Mouse (Mus musculus): Measurements from ENCODE around the gene Ythdf1. TPM values are rescaled to one million over a fixed set of nuclear protein-coding genes. Genes with fewer than 3 reads are reported as not detected.
A peak's percentile ranks its signal among the peaks of the same experiment; 100 is the strongest.

Gene Ythdf1
- polyA plus RNA-seq (2015; fragmentation: Nextera tagmentation; extraction: Ambion mirVana), result 24.2 and 26.8 TPM in 2 replicates

DNA sequence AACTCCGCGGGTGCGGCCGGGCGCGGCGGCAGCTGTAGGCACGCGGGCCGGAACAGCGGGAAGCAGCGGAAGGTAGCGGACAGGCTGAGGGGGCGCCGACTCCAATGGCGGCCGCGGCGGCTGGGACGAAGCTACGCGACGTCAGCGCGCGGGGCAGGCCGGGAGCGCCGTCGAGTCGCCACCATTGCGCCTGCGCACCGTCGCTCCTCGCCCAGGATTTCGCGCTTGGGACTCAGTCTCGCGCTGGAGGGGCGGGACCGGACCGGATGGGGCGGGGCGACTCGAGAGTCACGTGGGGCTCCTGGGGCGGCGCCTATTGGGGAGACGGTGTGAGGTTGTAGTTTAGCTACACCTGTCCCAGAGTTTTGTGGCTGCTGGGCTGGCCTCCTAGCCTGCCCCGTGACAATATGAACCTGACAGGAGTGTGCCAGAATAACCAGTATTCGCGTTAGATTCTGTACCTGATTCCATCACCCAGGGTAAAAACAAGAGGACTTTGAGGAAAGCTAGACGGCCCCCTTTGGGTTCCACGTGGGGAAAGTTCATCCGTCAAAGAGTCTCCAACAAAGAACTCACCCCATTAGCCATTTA is at the start of gene Ythdf1:
Gene Ythdf1 (minus strand): TSS at position 140 of the 591 bp plus-strand sequence.
- TF ChIP-seq CTCF (IDR thresholded peaks at IDR 0.05; ENCODE audit: low read depth), result no peak
- H3K27ac ChIP-seq (ENCODE audit: low read depth, low read length), result peak within 1 kb of the TSS; percentile 77

DNA sequence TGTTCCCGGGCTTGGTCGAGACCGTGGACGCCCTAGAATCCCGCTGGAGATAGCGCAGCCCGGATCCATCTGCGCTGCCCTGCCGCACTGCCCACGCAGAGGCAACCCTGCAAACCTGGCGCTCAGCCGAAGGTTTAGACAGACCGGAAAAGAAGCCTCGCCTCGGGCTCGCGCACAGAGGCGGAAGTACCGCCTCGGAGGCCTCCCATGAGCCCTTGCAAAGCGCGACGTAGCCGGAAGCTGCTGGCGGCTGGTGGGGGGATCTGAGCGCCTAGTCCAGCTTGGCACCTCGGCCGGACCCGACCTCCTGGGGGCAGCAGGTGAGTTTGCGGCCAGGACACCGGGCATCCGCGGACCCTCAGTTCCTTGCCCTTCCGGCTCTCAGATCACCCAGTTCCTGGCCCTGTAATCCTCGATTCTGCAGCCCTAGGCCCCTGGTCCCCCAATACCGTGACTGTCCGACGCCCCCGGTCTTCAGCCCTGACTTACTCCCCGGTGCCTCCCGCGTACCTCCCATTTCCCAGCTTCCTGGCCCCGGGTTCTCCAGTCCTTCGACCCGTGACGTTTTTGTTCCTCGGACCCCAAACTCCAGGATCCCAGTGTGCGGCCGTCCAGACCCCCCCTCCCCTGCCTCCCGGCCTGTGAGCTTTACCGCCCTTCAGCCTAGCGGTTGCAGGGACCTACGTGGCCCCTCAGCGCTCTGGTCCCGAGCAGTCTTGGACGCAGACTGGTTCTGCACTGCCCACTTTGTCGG is 46.4 kb upstream of the Ythdf1 start, which contains the start of gene Arfgap1:
Gene Arfgap1 (plus strand): TSS at position 216 of the 754 bp plus-strand sequence.
- peak; percentile 28; the same call in 1 of the 2 replicates for TF ChIP-seq CTCF (IDR thresholded peaks at IDR 0.05; ENCODE audit: low read depth)

More for the DNA sequence above, at the start of gene Ythdf1:
- H3K27me3 ChIP-seq (replicated peaks; ENCODE audit: control insufficient read depth, insufficient read depth, low read length), result no peaks in the 10 kb centered on the region
- no peaks in the 10 kb centered on the region for H3K9me3 ChIP-seq (ENCODE audit: control insufficient read depth)
- peaks cover 14% of the 10 kb centered on the region for H3K36me3 ChIP-seq (ENCODE audit: control insufficient read depth, insufficient read depth)
- H3K9ac ChIP-seq (ENCODE audit: low read depth, low read length), result peak within 1 kb of the TSS; percentile 94
- peak; percentile 97 for ATAC-seq
- under 1% methylated on average over 43 of the region's 56 CpGs for WGBS
- H3K4me3 ChIP-seq (ENCODE audit: low read depth, low read length), result peak within 1 kb of the TSS; percentile 81
- H3K4me1 ChIP-seq (replicated peaks; ENCODE audit: control insufficient read depth, insufficient read depth, low read length), result 0 out of 2 replicates have a peak, but pooled peaks cover 3% of the 10 kb centered on the region
- H3K4me2 ChIP-seq (replicated peaks; ENCODE audit: low read depth), result peak within 1 kb of the TSS; percentile 74

DNA sequence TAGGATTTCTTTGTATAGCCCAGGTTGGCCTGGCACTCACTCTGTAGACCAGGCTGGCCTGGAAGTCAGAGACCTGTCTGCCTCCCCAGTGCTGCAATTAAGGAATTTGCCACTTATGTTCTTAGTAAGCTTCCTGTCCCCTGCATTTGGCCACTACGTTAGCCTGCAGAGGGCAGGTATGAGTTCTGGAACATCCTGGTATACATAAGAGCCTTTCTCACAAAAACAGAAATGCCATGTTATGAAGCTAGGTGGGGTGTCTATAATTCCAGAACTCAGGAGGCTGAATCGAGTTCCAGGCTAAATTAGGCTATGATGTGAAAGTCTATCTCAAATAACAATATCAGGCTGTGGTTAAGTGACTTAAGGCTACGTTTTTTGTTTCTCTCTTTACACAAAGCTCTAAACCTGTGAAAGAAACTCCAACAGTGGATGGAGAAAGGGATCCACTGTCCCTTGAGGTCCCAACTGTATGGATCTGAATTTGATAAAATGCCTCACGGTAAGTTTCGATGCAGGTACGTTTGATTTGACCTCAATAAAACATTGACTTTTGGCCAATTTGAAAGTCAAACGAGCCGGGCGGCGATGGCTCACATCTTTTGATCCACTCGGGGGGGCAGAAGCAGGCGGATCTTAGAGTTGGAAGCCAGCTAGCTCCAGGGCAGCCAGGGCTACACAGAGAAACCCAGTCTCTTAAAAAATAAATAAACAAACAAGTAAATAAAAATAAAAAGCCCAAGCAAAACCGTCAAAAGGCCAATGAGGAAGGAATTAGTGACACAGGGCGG is 45.5 kb upstream of the Ythdf1 start:
- 0 out of 2 replicates have a peak, but pooled peaks cover 15% of the 10 kb centered on the region for H3K4me1 ChIP-seq (replicated peaks; ENCODE audit: control insufficient read depth, insufficient read depth, low read length)
- H3K27ac ChIP-seq (ENCODE audit: low read depth, low read length), result peak overlapping the region; percentile 92
- H3K36me3 ChIP-seq (ENCODE audit: control insufficient read depth, insufficient read depth), result peaks cover 18% of the 10 kb centered on the region
- H3K27me3 ChIP-seq (replicated peaks; ENCODE audit: control insufficient read depth, insufficient read depth, low read length), result no peaks in the 10 kb centered on the region
- H3K4me3 ChIP-seq (ENCODE audit: low read depth, low read length), result peak overlapping the region; percentile 86
- no peak for ATAC-seq
- 8% methylated on average over 14 of the region's 14 CpGs for WGBS
- peak; percentile 74 for TF ChIP-seq CTCF (IDR thresholded peaks at IDR 0.05; ENCODE audit: low read depth)
- H3K9me3 ChIP-seq (ENCODE audit: control insufficient read depth), result no peaks in the 10 kb centered on the region
- H3K4me2 ChIP-seq (replicated peaks; ENCODE audit: low read depth), result peak overlapping the region; percentile 87
- H3K9ac ChIP-seq (ENCODE audit: low read depth, low read length), result peak overlapping the region; percentile 97

More for the DNA sequence above, 46.4 kb upstream of the Ythdf1 start, which contains the start of gene Arfgap1:
- peak within 1 kb of the TSS; percentile 97 for H3K9ac ChIP-seq (ENCODE audit: low read depth, low read length)
- H3K27me3 ChIP-seq (replicated peaks; ENCODE audit: control insufficient read depth, insufficient read depth, low read length), result no peaks in the 10 kb centered on the region
- H3K36me3 ChIP-seq (ENCODE audit: control insufficient read depth, insufficient read depth), result peaks cover 27% of the 10 kb centered on the region
- H3K4me3 ChIP-seq (ENCODE audit: low read depth, low read length), result peak within 1 kb of the TSS; percentile 86
- peak within 1 kb of the TSS; percentile 87 for H3K4me2 ChIP-seq (replicated peaks; ENCODE audit: low read depth)
- peak within 1 kb of the TSS; percentile 92 for H3K27ac ChIP-seq (ENCODE audit: low read depth, low read length)
- no peaks in the 10 kb centered on the region for H3K9me3 ChIP-seq (ENCODE audit: control insufficient read depth)
- 0 out of 2 replicates have a peak, but pooled peaks cover 10% of the 10 kb centered on the region for H3K4me1 ChIP-seq (replicated peaks; ENCODE audit: control insufficient read depth, insufficient read depth, low read length)
- peak; percentile 72 for ATAC-seq
- under 1% methylated on average over 57 of the region's 57 CpGs for WGBS

DNA sequence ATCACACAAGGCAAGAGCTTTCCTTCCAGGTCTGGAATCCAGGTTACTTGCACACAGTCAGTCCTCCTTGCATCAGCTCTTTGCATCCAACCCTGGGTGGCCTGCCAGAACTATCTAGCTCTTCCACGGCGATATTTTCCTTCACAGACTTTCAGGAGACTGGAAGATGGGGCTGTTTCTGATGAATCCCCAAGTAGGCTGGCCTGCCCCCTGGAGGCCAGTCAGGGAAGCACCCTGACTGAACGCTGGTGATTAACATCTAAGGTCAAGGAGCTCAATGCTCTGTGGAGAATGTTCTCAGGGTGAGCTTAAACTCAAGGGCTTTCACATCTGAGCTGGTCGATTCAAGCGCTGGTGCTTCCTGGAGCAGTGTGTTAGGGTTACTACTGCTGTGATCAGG is 43.2 kb upstream of the Ythdf1 start:
- WGBS, result 4% methylated on average over 5 of the region's 5 CpGs
- no peaks in the 10 kb centered on the region for H3K9me3 ChIP-seq (ENCODE audit: control insufficient read depth)
- peak overlapping the region; percentile 30 for H3K4me2 ChIP-seq (replicated peaks; ENCODE audit: low read depth)
- no peaks in the 10 kb centered on the region for H3K27me3 ChIP-seq (replicated peaks; ENCODE audit: control insufficient read depth, insufficient read depth, low read length)
- peak overlapping the region; percentile 79 for H3K27ac ChIP-seq (ENCODE audit: low read depth, low read length)
- TF ChIP-seq CTCF (IDR thresholded peaks at IDR 0.05; ENCODE audit: low read depth), result peak; percentile 97
- ATAC-seq, result 0 out of 2 replicates have a peak, but pooled peaks have one; percentile 6
- H3K36me3 ChIP-seq (ENCODE audit: control insufficient read depth, insufficient read depth), result no peaks in the 10 kb centered on the region
- H3K9ac ChIP-seq (ENCODE audit: low read depth, low read length), result no peak overlapping the region
- H3K4me3 ChIP-seq (ENCODE audit: low read depth, low read length), result no peak overlapping the region
- 0 out of 2 replicates have a peak, but pooled peaks cover 15% of the 10 kb centered on the region for H3K4me1 ChIP-seq (replicated peaks; ENCODE audit: control insufficient read depth, insufficient read depth, low read length)

DNA sequence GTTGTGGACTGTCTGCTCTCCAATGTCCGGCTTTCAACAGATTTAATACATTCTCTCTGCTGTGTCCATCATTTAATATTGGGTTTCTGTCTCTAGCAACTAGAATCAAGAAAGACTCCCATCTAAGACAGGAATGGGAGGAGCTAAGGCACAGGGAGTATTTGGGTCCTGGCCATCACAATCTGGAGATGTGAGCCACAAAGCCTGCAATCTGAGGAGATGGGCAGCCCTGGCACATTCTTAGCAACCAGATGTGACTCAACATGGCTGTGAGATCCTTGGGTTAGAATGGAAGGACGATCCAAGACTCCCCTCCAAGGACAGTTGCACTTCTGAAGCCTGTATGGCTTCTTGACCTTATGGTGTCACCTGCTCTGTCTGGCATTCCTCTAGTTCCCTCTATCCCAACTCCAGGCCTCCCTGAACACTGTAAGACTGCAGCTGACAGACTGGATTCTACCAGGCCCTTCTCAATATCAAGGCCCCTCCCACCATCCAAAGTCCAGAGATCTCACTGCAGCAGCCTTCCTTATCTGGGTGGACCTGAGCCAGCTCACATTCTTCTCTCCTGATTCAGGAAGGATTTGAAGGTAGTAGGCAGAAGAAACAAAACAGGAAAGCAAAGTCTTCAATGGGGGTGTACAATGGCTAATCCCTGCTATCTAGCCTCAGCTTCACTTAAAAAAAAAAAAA is 42.0 kb upstream of the Ythdf1 start:
- no peaks in the 10 kb centered on the region for H3K36me3 ChIP-seq (ENCODE audit: control insufficient read depth, insufficient read depth)
- 51% methylated on average over 2 of the region's 2 CpGs for WGBS
- TF ChIP-seq CTCF (IDR thresholded peaks at IDR 0.05; ENCODE audit: low read depth), result no peak
- H3K4me2 ChIP-seq (replicated peaks; ENCODE audit: low read depth), result 0 out of 2 replicates have a peak overlapping the region, but pooled peaks have one; percentile 30
- H3K27me3 ChIP-seq (replicated peaks; ENCODE audit: control insufficient read depth, insufficient read depth, low read length), result no peaks in the 10 kb centered on the region
- H3K4me3 ChIP-seq (ENCODE audit: low read depth, low read length), result no peak overlapping the region
- H3K27ac ChIP-seq (ENCODE audit: low read depth, low read length), result peak overlapping the region; percentile 79
- no peak overlapping the region for H3K9ac ChIP-seq (ENCODE audit: low read depth, low read length)
- ATAC-seq, result peak; percentile 86
- no peaks in the 10 kb centered on the region for H3K9me3 ChIP-seq (ENCODE audit: control insufficient read depth)
- 0 out of 2 replicates have a peak, but pooled peaks cover 15% of the 10 kb centered on the region for H3K4me1 ChIP-seq (replicated peaks; ENCODE audit: control insufficient read depth, insufficient read depth, low read length)

Data from intestine, postnatal 0 days (tissue).